Mouse (Mus musculus) stomach, postnatal 0 days (tissue): ENCODE data around the gene Dnmt3l. TPM values are rescaled to one million over a fixed set of nuclear protein-coding genes. Genes with fewer than 3 reads are reported as not detected.
A peak's percentile ranks its signal among the peaks of the same experiment; 100 is the strongest.
"Not testable (repeated sequence)": the region's sequence is repeated elsewhere in the genome, so short reads cannot be mapped to it uniquely, and the experiment has no call there.

Source experiments
- ATAC-seq: fragments of 200-750 bp; cut with Nextera tagmentation; 2 replicates; pipeline ENCODE4 v1.8.0; 2017; ENCODE audit not compliant: low FRiP score, low TSS enrichment
- DNase-seq: peaks from one replicate; pipeline ENCODE4 v3.0.0-alpha.2; 2016; ENCODE audit warnings: low spot score
- H3K27ac ChIP-seq: fragments of 300-500 bp; sonication (generic); replicated peaks from 2 replicates; pipeline ENCODE4 v1.5.1; 2014; ENCODE audit warnings: mild to moderate bottlenecking, control low read depth
- H3K27me3 ChIP-seq: fragments of 300-500 bp; sonication (generic); 2 replicates; pipeline ENCODE4 v1.6.1; 2014; ENCODE audit warnings: low read length; ENCODE audit not compliant: control insufficient read depth, insufficient read depth
- H3K36me3 ChIP-seq: fragments of 300-500 bp; sonication (generic); 2 replicates; pipeline ENCODE4 v1.6.1; 2014; ENCODE audit warnings: low read length, mixed read lengths; ENCODE audit not compliant: control insufficient read depth, insufficient read depth
- H3K4me1 ChIP-seq: fragments of 300-500 bp; sonication (generic); replicated peaks from 2 replicates; pipeline ENCODE4 v1.6.1; 2014; ENCODE audit warnings: antibody characterized with exemption; ENCODE audit not compliant: control insufficient read depth, insufficient read depth
- H3K4me2 ChIP-seq: fragments of 300-500 bp; sonication (generic); replicated peaks from 2 replicates; pipeline ENCODE4 v1.6.1; 2014; ENCODE audit warnings: low read depth, mild to moderate bottlenecking, control low read depth, moderate library complexity
- H3K4me3 ChIP-seq: fragments of 300-500 bp; sonication (generic); 2 replicates; pipeline ENCODE4 v1.5.1; 2014; ENCODE audit warnings: low read depth, low read length, control low read depth
- H3K9ac ChIP-seq: fragments of 300-500 bp; sonication (generic); 2 replicates; pipeline ENCODE4 v1.6.1; 2014; ENCODE audit warnings: mild to moderate bottlenecking, low read length, control low read depth, mixed read lengths
- H3K9me3 ChIP-seq: fragments of 300-500 bp; sonication (generic); 2 replicates; pipeline ENCODE4 v1.6.1; 2016; ENCODE audit warnings: low read length; ENCODE audit not compliant: control insufficient read depth
- CTCF ChIP-seq: IDR thresholded peaks from 2 replicates; pipeline ENCODE4 v1.5.1; 2016; ENCODE audit warnings: antibody characterized with exemption, low read depth, mild to moderate bottlenecking, moderate library complexity
- EP300 ChIP-seq: optimal IDR thresholded peaks from 2 replicates; pipeline ENCODE3; 2016; ENCODE audit warnings: antibody characterized with exemption
- WGBS: fragments of 180-500 bp; shearing (Covaris S2); extraction: QIAGEN DNeasy Blood & Tissue Kit; methylation state at CpG from one replicate; pipeline ENCODE4 v1.1.7; 2014; 5-methylcytosine and 5-hydroxymethylcytosine counted together
- polyA plus RNA-seq: library from polyadenylated mRNA; unstranded; fragments of >200 nt; fragmentation: Nextera tagmentation; extraction: Ambion mirVana; gene quantifications from 2 replicates; pipeline ENCODE4 v1.2.1, GENCODE M21; 2015

Dnmt3l gene
- polyA plus RNA-seq, 1 experiment from 2014 or later, result 1.1 TPM

DNA sequence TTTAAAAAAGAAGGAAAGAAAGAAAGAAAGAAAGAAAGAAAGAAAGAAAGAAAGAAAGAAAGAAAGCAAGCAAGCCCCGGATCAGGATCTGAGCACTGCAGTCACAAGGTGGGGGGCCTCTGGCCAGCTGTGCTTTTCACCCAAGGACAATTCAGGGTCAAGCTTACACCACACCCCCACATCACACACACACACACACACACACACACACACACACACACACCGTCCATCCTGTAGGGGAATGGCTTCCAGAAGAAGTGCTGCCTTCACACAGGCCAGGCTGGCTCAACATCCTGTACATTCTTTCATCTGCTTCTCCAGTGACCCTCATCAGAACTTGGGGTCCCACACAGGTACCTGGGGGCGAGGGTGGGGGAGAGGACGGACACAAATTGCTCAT, 22.5 kb upstream of the Dnmt3l start:
- TF ChIP-seq CTCF, result no peak
- TF ChIP-seq EP300, result no peak
- 84% methylated on average over 4 of the region's 4 CpGs for whole genome bisulfite sequencing
- Histone ChIP-seq H3K9me3 (no peaks in the 10 kb centered on the region), H3K36me3 (no peaks in the 10 kb centered on the region), H3K4me1 (no peaks in the 10 kb centered on the region), H3K4me3 (no peak overlapping the region), H3K27ac (no peak overlapping the region), H3K4me2 (no peak overlapping the region), H3K27me3 (no peaks in the 10 kb centered on the region), H3K9ac (no peak overlapping the region)
- no peak for DNase-seq
- 0 out of 2 replicates have a peak, but pooled peaks have one; percentile 21 for ATAC-seq

- H3K9me3 ChIP-seq, ATAC-seq, H3K9ac ChIP-seq, H3K27me3 ChIP-seq, DNase-seq, H3K4me1 ChIP-seq, H3K36me3 ChIP-seq, H3K4me2 ChIP-seq, H3K4me3 ChIP-seq, H3K27ac ChIP-seq: not testable (repeated sequence)
- 93% methylated on average over 6 of the region's 11 CpGs for WGBS
Measured at GRCm38 (mm10) chr10:78019984-78020383, 21.8 kb upstream of the Dnmt3l start.

DNA sequence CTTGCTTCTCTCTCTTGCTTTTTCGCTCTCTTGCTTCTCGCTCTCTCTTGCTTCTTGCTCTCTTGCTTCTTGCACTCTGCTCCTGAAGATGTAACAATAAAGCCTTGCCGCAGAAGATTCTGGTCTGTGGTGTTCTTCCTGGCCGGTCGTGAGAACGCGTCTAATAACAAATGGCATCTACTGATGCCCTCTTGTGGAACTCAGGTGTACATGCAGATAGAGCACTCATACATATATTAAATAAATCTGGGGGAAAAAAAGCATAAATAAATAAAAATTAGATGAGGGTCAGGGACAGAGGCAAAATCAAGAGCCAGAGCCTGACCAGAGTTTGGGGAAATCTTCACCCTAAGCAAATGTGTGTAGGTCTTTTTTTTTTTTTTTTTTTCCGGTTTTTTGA, 16.3 kb upstream of the Dnmt3l start:
- not testable (repeated sequence) for H3K27ac ChIP-seq, H3K4me2 ChIP-seq, H3K9ac ChIP-seq, DNase-seq, ATAC-seq, H3K36me3 ChIP-seq, H3K4me1 ChIP-seq, H3K9me3 ChIP-seq, H3K27me3 ChIP-seq, H3K4me3 ChIP-seq
- 70% methylated on average over 6 of the region's 8 CpGs for WGBS
- peak; percentile 67 for TF ChIP-seq CTCF

DNA sequence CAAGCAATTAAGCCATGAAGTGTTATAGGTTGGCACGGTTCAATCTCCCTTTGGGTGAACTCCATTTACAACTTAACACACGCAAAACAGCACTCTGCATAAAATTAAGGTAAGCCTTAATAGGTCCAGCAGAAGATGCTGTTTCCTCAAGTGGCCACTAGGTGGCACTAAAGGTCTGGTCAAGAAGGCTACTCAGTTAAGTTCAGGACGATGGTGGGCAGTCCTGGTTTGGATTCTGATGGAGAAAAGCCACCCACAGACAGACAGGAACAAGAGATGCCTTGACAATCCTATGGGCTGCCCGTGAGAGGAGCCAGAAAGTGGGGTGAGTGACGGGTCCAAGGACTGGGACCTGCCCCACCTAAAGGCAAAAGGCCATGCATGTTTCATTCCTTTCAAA, 13.6 kb upstream of the Dnmt3l start:
- H3K4me1 ChIP-seq, result no peaks in the 10 kb centered on the region
- peak; percentile 98 for TF ChIP-seq CTCF
- no peak for TF ChIP-seq EP300
- 6% methylated on average over 5 of the region's 5 CpGs for WGBS
- no peaks in the 10 kb centered on the region for H3K9me3 ChIP-seq
- no peak overlapping the region for H3K4me2 ChIP-seq
- DNase-seq (peak; percentile 73), ATAC-seq (peak; percentile 63)
- no peak overlapping the region for H3K9ac ChIP-seq
- H3K4me3 ChIP-seq, result no peak overlapping the region
- no peaks in the 10 kb centered on the region for H3K36me3 ChIP-seq
- H3K27ac ChIP-seq, result no peak overlapping the region
- H3K27me3 ChIP-seq, result no peaks in the 10 kb centered on the region

- 92% methylated on average over 1 of the region's 1 CpGs for whole genome bisulfite sequencing
- Histone ChIP-seq H3K36me3 (no peaks in the 10 kb centered on the region), H3K27ac (no peak overlapping the region), H3K4me1 (no peaks in the 10 kb centered on the region), H3K9ac (no peak overlapping the region), H3K27me3 (no peaks in the 10 kb centered on the region), H3K4me2 (no peak overlapping the region), H3K4me3 (no peak overlapping the region), H3K9me3 (no peaks in the 10 kb centered on the region)
- no peak for DNase-seq
- TF ChIP-seq EP300, result no peak
- TF ChIP-seq CTCF, result no peak
- no peak for ATAC-seq
Measured at GRCm38 (mm10) chr10:78029080-78029479, 12.7 kb upstream of the Dnmt3l start.

DNA sequence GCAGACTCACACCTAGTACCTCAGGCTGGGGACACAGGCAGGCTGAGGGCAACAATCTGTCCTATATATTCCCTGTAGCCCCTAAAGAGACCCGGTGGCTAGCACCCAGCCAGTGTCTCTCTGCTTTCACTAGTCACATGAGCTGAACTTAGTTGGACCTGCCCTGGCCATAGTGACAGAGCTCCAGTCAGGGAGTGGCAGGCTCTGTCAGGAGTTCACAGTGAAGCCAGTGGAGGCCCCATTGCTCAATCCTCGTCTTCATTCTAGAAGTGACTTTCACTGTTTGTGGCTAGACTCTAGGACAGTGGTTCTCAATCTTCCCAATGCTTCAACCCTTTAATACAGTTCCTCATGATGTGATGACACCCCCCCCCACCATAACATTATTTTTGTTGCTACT, 9.8 kb upstream of the Dnmt3l start:
- DNase-seq (no peak), ATAC-seq (no peak)
- Histone ChIP-seq H3K9ac (no peak overlapping the region), H3K4me3 (no peak overlapping the region), H3K36me3 (no peaks in the 10 kb centered on the region), H3K27ac (no peak overlapping the region), H3K27me3 (no peaks in the 10 kb centered on the region), H3K9me3 (no peaks in the 10 kb centered on the region), H3K4me1 (no peaks in the 10 kb centered on the region), H3K4me2 (no peak overlapping the region)
- no peak for TF ChIP-seq CTCF
- no peak for TF ChIP-seq EP300
- WGBS, result 74% methylated on average over 2 of the region's 2 CpGs
